Mouse (Mus musculus) limb, embryonic 11.5 days (tissue): ENCODE measurements at regions not wholly inside any gene's neighbourhood (a gene's known extent, or its start where the extent isn't known, plus 50 kb on each side); places are given as distances from the start of the nearest gene placed in this dataset.

Experiments
- ATAC-seq: fragments of 200-750 bp; cut with Nextera tagmentation; 2 replicates; pipeline ENCODE4 v1.8.0; 2017; ENCODE audit warnings: low read depth; ENCODE audit not compliant: insufficient number of reproducible peaks, low FRiP score, low TSS enrichment
- DNase-seq: peaks from one replicate; pipeline ENCODE4 v3.0.0-alpha.2; 2015; ENCODE audit warnings: low spot score
- H3K27ac ChIP-seq: fragments of 300-500 bp; sonication (generic); replicated peaks from 2 replicates; pipeline ENCODE4 v1.5.1; 2014; ENCODE audit warnings: low read depth, mild to moderate bottlenecking, low read length
- H3K27me3 ChIP-seq: fragments of 300-500 bp; sonication (generic); 2 replicates; pipeline ENCODE4 v1.6.1; 2014; ENCODE audit warnings: mild to moderate bottlenecking, low read length, mixed read lengths; ENCODE audit not compliant: control insufficient read depth, insufficient read depth
- H3K36me3 ChIP-seq: fragments of 300-500 bp; sonication (generic); 2 replicates; pipeline ENCODE4 v1.6.1; 2014; ENCODE audit warnings: mild to moderate bottlenecking, low read length, moderate library complexity, mixed read lengths; ENCODE audit not compliant: control insufficient read depth, insufficient read depth
- H3K4me1 ChIP-seq: fragments of 300-500 bp; sonication (generic); 2 replicates; pipeline ENCODE4 v1.6.1; 2014; ENCODE audit warnings: low read length, mixed read lengths; ENCODE audit not compliant: control insufficient read depth, insufficient read depth
- H3K4me2 ChIP-seq: fragments of 300-500 bp; sonication (generic); 2 replicates; pipeline ENCODE4 v1.6.1; 2014; ENCODE audit warnings: low read depth, mild to moderate bottlenecking, moderate library complexity; ENCODE audit not compliant: severe bottlenecking
- H3K4me3 ChIP-seq: fragments of 300-500 bp; sonication (generic); 2 replicates; pipeline ENCODE4 v1.5.1; 2014; ENCODE audit warnings: low read depth, low read length
- H3K9ac ChIP-seq: fragments of 300-500 bp; sonication (generic); 2 replicates; pipeline ENCODE4 v1.6.1; 2014; ENCODE audit warnings: mild to moderate bottlenecking, low read length
- H3K9me3 ChIP-seq: fragments of 300-500 bp; sonication (generic); 2 replicates; pipeline ENCODE4 v1.6.1; 2016; ENCODE audit warnings: low read length; ENCODE audit not compliant: control insufficient read depth
- WGBS: fragments of 180-500 bp; shearing (Covaris S2); extraction: QIAGEN DNeasy Blood & Tissue Kit; methylation state at CpG from one replicate; pipeline ENCODE4 v1.1.7; 2014; 5-methylcytosine and 5-hydroxymethylcytosine counted together

DNA sequence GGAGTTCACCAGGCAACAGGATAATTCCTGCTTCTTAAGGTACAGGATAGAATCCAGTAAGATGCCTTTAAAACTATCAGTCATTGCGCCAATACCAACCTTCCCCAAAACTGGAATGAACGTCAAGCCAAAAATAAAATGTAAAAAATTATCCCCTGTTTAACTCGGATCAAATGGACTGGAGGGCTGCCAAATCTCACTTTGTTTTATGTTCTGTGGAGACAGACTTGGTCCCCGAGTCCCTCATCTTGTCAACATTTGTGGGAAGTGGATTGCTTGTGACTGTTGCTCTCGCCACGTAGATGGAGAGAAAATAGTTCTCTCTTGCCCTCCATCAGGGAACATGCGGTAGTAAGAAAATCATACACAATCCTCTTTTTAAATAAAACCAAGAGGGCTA is 322.4 kb downstream of the Hlx start:
- Histone ChIP-seq H3K4me2 (no peak overlapping the region), H3K4me3 (no peak overlapping the region), H3K27ac (no peak overlapping the region), H3K9ac (no peak overlapping the region), H3K4me1 (no peaks in the 10 kb centered on the region), H3K9me3 (no peaks in the 10 kb centered on the region), H3K36me3 (no peaks in the 10 kb centered on the region), H3K27me3 (0 out of 2 replicates have a peak, but pooled peaks cover 2% of the 10 kb centered on the region)
- no peak for DNase-seq
- ATAC-seq, result no peak
- WGBS, result 87% methylated on average over 7 of the region's 7 CpGs

DNA sequence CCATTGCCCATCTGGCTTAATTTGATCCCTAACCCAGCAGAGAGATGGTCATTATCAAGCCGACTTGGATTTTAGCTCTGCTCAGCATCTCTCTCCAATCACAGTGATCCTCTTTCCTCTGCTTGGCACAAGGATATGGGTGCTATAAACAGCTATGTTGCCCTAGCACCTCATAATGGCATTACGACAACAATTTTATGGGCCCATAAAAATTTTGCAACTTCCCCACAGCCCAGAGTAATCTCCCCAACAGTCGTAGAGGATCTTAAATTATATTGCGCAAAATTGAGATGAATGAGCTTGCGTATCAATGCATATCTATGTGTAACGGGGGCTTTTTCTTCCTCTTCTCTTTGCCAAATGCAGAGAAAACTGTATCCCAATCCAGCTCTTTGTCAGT is 329.4 kb downstream of the Hlx start:
- no peak overlapping the region for H3K4me2 ChIP-seq
- no peak overlapping the region for H3K27ac ChIP-seq
- H3K4me1 ChIP-seq, result no peaks in the 10 kb centered on the region
- WGBS, result 39% methylated on average over 6 of the region's 6 CpGs
- H3K9ac ChIP-seq, result no peak overlapping the region
- no peaks in the 10 kb centered on the region for H3K27me3 ChIP-seq
- no peaks in the 10 kb centered on the region; the same call in 1 of the 2 replicates for H3K9me3 ChIP-seq
- no peak overlapping the region for H3K4me3 ChIP-seq
- no peaks in the 10 kb centered on the region for H3K36me3 ChIP-seq
- no peak for DNase-seq
- no peak for ATAC-seq

GRCm38 (mm10) chr1:184395215-184395614 is 337.2 kb downstream of the Hlx start:
- no peaks in the 10 kb centered on the region for H3K27me3 ChIP-seq
- H3K4me2 ChIP-seq, result no peak overlapping the region
- H3K4me1 ChIP-seq, result no peaks in the 10 kb centered on the region
- ATAC-seq, result no peak
- no peaks in the 10 kb centered on the region for H3K36me3 ChIP-seq
- 52% methylated on average over 15 of the region's 15 CpGs for WGBS
- DNase-seq, result peak; percentile 72
- H3K4me3 ChIP-seq, result no peak overlapping the region
- no peak overlapping the region for H3K27ac ChIP-seq
- H3K9ac ChIP-seq, result no peak overlapping the region
- H3K9me3 ChIP-seq, result no peaks in the 10 kb centered on the region

DNA sequence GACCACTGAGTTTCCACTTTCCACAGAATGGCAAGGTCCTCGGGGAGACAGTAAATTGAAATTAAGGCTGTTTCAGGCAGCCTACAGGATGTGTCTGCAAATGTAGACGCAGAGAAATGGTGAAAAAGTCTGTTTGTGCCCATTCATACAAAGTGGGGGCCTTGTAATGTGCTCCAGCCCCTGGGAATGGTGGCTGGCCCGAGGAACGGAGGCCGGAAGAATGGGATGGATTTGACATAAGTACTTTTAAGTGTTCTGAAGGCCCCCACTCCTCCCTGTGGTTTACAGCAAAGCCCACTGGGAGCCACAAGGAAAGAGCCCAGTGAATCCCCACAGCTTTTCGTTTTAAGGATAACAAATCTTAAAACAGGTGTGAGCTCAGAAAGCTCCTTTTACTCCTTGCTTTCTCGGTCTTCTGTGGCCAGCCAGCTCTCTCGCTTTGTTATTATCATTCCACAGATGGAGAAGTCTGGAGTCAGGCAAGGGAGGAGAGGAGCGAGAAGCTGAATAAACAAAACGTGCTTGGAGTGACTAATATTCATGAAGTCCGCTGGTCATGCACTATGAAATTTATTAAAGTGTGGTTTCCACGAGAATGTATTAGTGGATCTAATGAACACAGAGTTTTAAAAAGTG is 337.7 kb downstream of the Hlx start:
- Histone ChIP-seq H3K4me3 (no peak overlapping the region), H3K27me3 (no peaks in the 10 kb centered on the region), H3K9ac (no peak overlapping the region), H3K9me3 (no peaks in the 10 kb centered on the region), H3K27ac (no peak overlapping the region), H3K4me1 (no peaks in the 10 kb centered on the region), H3K4me2 (no peak overlapping the region), H3K36me3 (no peaks in the 10 kb centered on the region)
- 74% methylated on average over 12 of the region's 12 CpGs for WGBS
- DNase-seq, result no peak
- ATAC-seq, result no peak

DNA sequence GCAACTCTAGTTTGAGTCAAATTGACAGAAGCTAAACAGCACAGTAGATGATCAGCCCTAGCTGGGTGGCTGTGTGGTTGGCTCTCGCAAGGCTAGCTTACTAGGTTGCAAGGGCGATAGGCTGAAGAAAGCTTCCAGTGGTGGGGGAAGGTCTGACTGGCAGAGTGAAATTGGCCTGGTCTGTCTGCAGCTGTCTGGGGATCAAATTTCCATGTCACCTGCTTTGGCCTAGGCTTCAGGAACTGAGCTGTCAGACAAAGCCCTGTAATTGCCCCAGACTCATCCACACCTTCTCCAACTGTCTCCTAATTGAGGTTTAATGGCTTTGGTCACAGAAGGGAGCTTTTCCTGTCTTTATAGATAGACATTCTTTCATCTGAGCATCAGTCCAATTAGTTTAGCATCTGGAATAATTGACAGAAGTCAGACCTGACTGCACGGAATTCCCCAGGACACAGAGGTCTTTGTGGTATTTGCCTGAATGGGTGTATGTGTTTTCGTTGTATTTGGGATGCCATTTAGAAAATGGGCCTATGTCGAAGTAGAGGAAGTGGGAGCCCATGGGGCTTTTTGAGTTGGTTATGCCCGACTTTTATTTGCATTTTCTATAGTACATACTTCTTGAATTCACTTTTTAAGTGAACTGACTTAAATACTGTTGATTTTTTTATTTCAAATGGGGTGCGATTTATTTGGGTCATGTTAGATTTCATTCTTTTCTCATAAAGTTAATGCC is 348.2 kb downstream of the Hlx start:
- ATAC-seq (no peak), DNase-seq (peak; percentile 40)
- H3K4me3 ChIP-seq, result no peak overlapping the region
- no peaks in the 10 kb centered on the region for H3K27me3 ChIP-seq
- WGBS, result 56% methylated on average over 7 of the region's 7 CpGs
- no peak overlapping the region for H3K9ac ChIP-seq
- 0 out of 2 replicates have a peak, but pooled peaks cover 4% of the 10 kb centered on the region for H3K4me1 ChIP-seq
- H3K27ac ChIP-seq, result no peak overlapping the region
- no peaks in the 10 kb centered on the region for H3K36me3 ChIP-seq
- no peaks in the 10 kb centered on the region for H3K9me3 ChIP-seq
- H3K4me2 ChIP-seq, result no peak overlapping the region

DNA sequence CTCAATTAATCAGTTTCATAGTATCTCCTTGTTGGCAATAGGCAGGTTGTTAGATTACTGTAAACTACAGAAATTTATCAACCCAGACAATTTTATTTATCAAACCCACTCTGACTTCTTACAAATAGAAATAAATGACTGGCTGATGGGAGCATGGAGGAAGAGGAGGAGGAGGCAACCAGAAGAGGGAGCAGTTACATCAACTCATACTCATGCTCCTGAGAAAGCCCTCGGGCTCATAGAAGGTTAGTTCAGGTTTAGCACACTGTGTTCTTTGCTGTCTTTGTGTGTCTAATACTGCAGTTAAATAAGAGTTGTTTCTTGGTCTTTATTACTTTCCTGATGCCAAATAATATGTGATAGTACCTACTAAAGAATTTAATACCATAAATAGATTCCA is 344.6 kb upstream of the 1700056E22Rik start:
- H3K36me3 ChIP-seq, result no peaks in the 10 kb centered on the region
- WGBS, result 78% methylated on average over 1 of the region's 1 CpGs
- no peak overlapping the region for H3K4me2 ChIP-seq
- no peak overlapping the region for H3K9ac ChIP-seq
- no peak for ATAC-seq
- H3K4me1 ChIP-seq, result peaks cover 7% of the 10 kb centered on the region; the same call in 1 of the 2 replicates
- no peak overlapping the region for H3K4me3 ChIP-seq
- DNase-seq, result no peak
- no peak overlapping the region for H3K27ac ChIP-seq
- no peaks in the 10 kb centered on the region for H3K9me3 ChIP-seq
- H3K27me3 ChIP-seq, result no peaks in the 10 kb centered on the region

DNA sequence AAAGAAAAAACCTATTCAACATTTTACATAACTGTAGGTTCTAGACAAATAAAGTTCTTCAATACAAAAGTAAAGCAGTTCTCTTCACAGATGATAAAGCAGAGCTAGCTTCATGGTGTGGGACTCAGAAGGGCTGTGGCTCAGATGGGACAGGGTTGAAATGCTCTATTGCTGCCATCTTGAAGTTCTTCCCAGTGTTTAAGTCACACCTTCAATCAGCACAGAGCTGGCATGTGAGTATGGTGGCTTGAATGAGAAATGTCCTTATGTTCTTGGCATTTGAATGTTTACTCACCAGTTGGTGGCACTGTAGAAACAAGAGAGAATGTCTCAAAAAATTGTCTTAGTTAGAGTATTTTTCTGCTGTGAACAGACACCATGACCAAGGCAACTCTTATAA is 330.9 kb upstream of the 1700056E22Rik start:
- Histone ChIP-seq H3K4me1 (no peaks in the 10 kb centered on the region), H3K9ac (no peak overlapping the region), H3K4me2 (no peak overlapping the region), H3K27me3 (no peaks in the 10 kb centered on the region), H3K36me3 (no peaks in the 10 kb centered on the region), H3K4me3 (no peak overlapping the region), H3K27ac (no peak overlapping the region), H3K9me3 (no peaks in the 10 kb centered on the region)
- ATAC-seq, result no peak
- DNase-seq, result no peak

DNA sequence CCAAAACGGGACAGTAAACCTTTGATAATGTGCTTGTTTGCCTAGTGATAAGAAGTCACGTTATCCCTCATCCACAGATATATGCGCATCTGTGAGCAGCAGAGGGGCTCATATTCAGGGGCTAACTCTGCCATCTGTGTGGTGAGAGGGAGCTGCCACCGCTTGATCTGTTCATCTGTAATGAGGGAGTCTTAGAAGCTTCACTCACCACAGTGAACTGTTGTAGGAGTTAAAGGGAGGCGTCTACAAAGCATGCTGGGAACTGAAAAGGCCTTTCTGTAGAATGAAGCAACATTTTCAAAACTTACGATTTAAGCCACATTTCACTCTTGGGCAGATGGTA is 324.1 kb upstream of the 1700056E22Rik start:
- H3K9ac ChIP-seq, result no peak overlapping the region
- DNase-seq, result no peak
- ATAC-seq, result no peak
- H3K4me1 ChIP-seq, result peaks cover 5% of the 10 kb centered on the region
- WGBS, result 87% methylated on average over 6 of the region's 6 CpGs
- no peak overlapping the region for H3K4me2 ChIP-seq
- H3K27me3 ChIP-seq, result no peaks in the 10 kb centered on the region
- no peak overlapping the region for H3K27ac ChIP-seq
- no peaks in the 10 kb centered on the region for H3K36me3 ChIP-seq
- no peaks in the 10 kb centered on the region for H3K9me3 ChIP-seq
- no peak overlapping the region for H3K4me3 ChIP-seq
